Mouse (Mus musculus) midbrain, embryonic 13.5 days (tissue): ENCODE data around the gene Neurod2. TPM values are rescaled to one million over a fixed set of nuclear protein-coding genes. Genes with fewer than 3 reads are reported as not detected.

ENCODE experiments used
- ATAC-seq: fragments of 200-750 bp; cut with Nextera tagmentation; 2 replicates; pipeline ENCODE4 v1.8.0; 2017; ENCODE audit warnings: mild to moderate bottlenecking, moderate TSS enrichment, moderate library complexity
- H3K27ac ChIP-seq: fragments of 300-500 bp; sonication (generic); 2 replicates; pipeline ENCODE4 v1.5.1; 2015; ENCODE audit warnings: inconsistent platforms, mild to moderate bottlenecking, moderate library complexity
- H3K27me3 ChIP-seq: fragments of 300-500 bp; sonication (generic); 2 replicates; pipeline ENCODE4 v1.6.1; 2015; ENCODE audit warnings: mild to moderate bottlenecking, inconsistent platforms
- H3K36me3 ChIP-seq: fragments of 300-500 bp; sonication (generic); 2 replicates; pipeline ENCODE4 v1.6.1; 2015; ENCODE audit warnings: mild to moderate bottlenecking, inconsistent platforms
- H3K4me1 ChIP-seq: fragments of 300-500 bp; sonication (generic); replicated peaks from 2 replicates; pipeline ENCODE4 v1.6.1; 2015; ENCODE audit warnings: inconsistent platforms
- H3K4me2 ChIP-seq: fragments of 300-500 bp; sonication (generic); replicated peaks from 2 replicates; pipeline ENCODE4 v1.6.1; 2015; ENCODE audit warnings: moderate library complexity, mild to moderate bottlenecking, inconsistent platforms
- H3K4me3 ChIP-seq: fragments of 300-500 bp; sonication (generic); replicated peaks from 2 replicates; pipeline ENCODE4 v1.5.1; 2015; ENCODE audit warnings: mild to moderate bottlenecking, inconsistent platforms
- H3K9ac ChIP-seq: fragments of 300-500 bp; sonication (generic); replicated peaks from 2 replicates; pipeline ENCODE4 v1.6.1; 2015; ENCODE audit warnings: mild to moderate bottlenecking, inconsistent platforms
- H3K9me3 ChIP-seq: fragments of 300-500 bp; sonication (generic); 2 replicates; pipeline ENCODE4 v1.6.1; 2016; ENCODE audit warnings: mild to moderate bottlenecking, inconsistent platforms
- WGBS: fragments of 180-500 bp; shearing (Covaris S2); methylation state at CpG from one replicate; pipeline ENCODE4 v1.1.7; 2015; 5-methylcytosine and 5-hydroxymethylcytosine counted together
- polyA plus RNA-seq: library from polyadenylated mRNA; unstranded; fragments of >200 nt; fragmentation: Nextera tagmentation; extraction: Ambion mirVana; gene quantifications from 2 replicates; pipeline ENCODE4 v1.2.1, GENCODE M21; 2015

Gene Neurod2
- 6.7 and 9.3 TPM in 2 replicates for polyA plus RNA-seq

- Histone ChIP-seq H3K4me3 (peak within 1 kb of the TSS; percentile 43), H3K9me3 (no peaks in the 10 kb centered on the region), H3K9ac (peak within 1 kb of the TSS; percentile 66), H3K27ac (peak within 1 kb of the TSS; percentile 67), H3K36me3 (no peaks in the 10 kb centered on the region), H3K4me1 (peaks cover 38% of the 10 kb centered on the region), H3K4me2 (peak within 1 kb of the TSS; percentile 51), H3K27me3 (peaks cover 99% of the 10 kb centered on the region)
- 2% methylated on average over 38 of the region's 38 CpGs for WGBS
- ATAC-seq = no peak
These were observed at the start of gene Neurod2 for GRCm38 (mm10) chr11:98329081-98329959. Gene Neurod2, minus strand, starts transcription at chr11:98329648.

- Histone ChIP-seq H3K4me2 (no peak overlapping the region), H3K9ac (no peak overlapping the region), H3K27me3 (no peaks in the 10 kb centered on the region), H3K27ac (no peak overlapping the region), H3K4me3 (no peak overlapping the region), H3K9me3 (no peaks in the 10 kb centered on the region), H3K36me3 (peaks cover 73% of the 10 kb centered on the region), H3K4me1 (peaks cover under 1% of the 10 kb centered on the region)
- ATAC-seq = no peak
- 88% methylated on average over 11 of the region's 11 CpGs for WGBS
These were observed 48.3 kb upstream of the Neurod2 start for GRCm38 (mm10) chr11:98377787-98378186.

GRCm38 (mm10) chr11:98376756-98377155 lies 47.3 kb upstream of the Neurod2 start:
- ATAC-seq = no peak
- Histone ChIP-seq H3K4me2 (no peak overlapping the region), H3K36me3 (peaks cover 73% of the 10 kb centered on the region), H3K4me1 (peaks cover 9% of the 10 kb centered on the region), H3K27me3 (no peaks in the 10 kb centered on the region), H3K4me3 (no peak overlapping the region), H3K9me3 (no peaks in the 10 kb centered on the region), H3K27ac (no peak overlapping the region), H3K9ac (no peak overlapping the region)
- WGBS = 74% methylated on average over 5 of the region's 5 CpGs

- Histone ChIP-seq H3K27ac (no peak overlapping the region), H3K36me3 (peaks cover 51% of the 10 kb centered on the region), H3K4me2 (no peak overlapping the region), H3K27me3 (no peaks in the 10 kb centered on the region), H3K4me3 (no peak overlapping the region), H3K9ac (0 out of 2 replicates have a peak overlapping the region, but pooled peaks have one; percentile 17), H3K4me1 (peaks cover 29% of the 10 kb centered on the region), H3K9me3 (no peaks in the 10 kb centered on the region)
- no peak for ATAC-seq
- WGBS = 85% methylated on average over 8 of the region's 8 CpGs
These were observed 44.8 kb upstream of the Neurod2 start for GRCm38 (mm10) chr11:98374266-98374665.

- no peak for ATAC-seq
- 91% methylated on average over 6 of the region's 6 CpGs for WGBS
These were observed 43.8 kb upstream of the Neurod2 start for GRCm38 (mm10) chr11:98373244-98373643.

GRCm38 (mm10) chr11:98372406-98372805 lies 43.0 kb upstream of the Neurod2 start:
- peak overlapping the region; percentile 77; the same call in 1 of the 2 replicates for H3K27ac ChIP-seq
- 0 out of 2 replicates have a peak overlapping the region, but pooled peaks have one; percentile 19 for H3K9ac ChIP-seq
- peaks cover 29% of the 10 kb centered on the region for H3K4me1 ChIP-seq
- no peaks in the 10 kb centered on the region for H3K27me3 ChIP-seq
- ATAC-seq = peak; percentile 7; the same call in 1 of the 2 replicates
- peak overlapping the region; percentile 22; the same call in 1 of the 2 replicates for H3K4me3 ChIP-seq
- WGBS = 0% methylated on average over 2 of the region's 2 CpGs
- no peaks in the 10 kb centered on the region for H3K9me3 ChIP-seq
- H3K36me3 ChIP-seq = peaks cover 33% of the 10 kb centered on the region
- H3K4me2 ChIP-seq = peak overlapping the region; percentile 43

More at GRCm38 (mm10) chr11:98373244-98373643, 43.8 kb upstream of the Neurod2 start:
- Histone ChIP-seq H3K27me3 (no peaks in the 10 kb centered on the region), H3K36me3 (peaks cover 41% of the 10 kb centered on the region), H3K27ac (no peak overlapping the region), H3K4me2 (no peak overlapping the region), H3K4me1 (peaks cover 29% of the 10 kb centered on the region), H3K4me3 (no peak overlapping the region), H3K9me3 (no peaks in the 10 kb centered on the region), H3K9ac (no peak overlapping the region)

- Histone ChIP-seq H3K9ac (peak overlapping the region; percentile 49), H3K27me3 (no peaks in the 10 kb centered on the region), H3K9me3 (no peaks in the 10 kb centered on the region), H3K36me3 (peaks cover 26% of the 10 kb centered on the region), H3K4me3 (peak overlapping the region; percentile 22), H3K4me1 (peaks cover 29% of the 10 kb centered on the region), H3K4me2 (peak overlapping the region; percentile 43), H3K27ac (peak overlapping the region; percentile 77)
- ATAC-seq = peak; percentile 84
- 16% methylated on average over 8 of the region's 10 CpGs for WGBS
These were observed 42.2 kb upstream of the Neurod2 start for GRCm38 (mm10) chr11:98371556-98372240.

GRCm38 (mm10) chr11:98370588-98370987 lies 41.1 kb upstream of the Neurod2 start:
- ATAC-seq = no peak
- Histone ChIP-seq H3K4me3 (no peak overlapping the region), H3K4me1 (peaks cover 29% of the 10 kb centered on the region), H3K36me3 (peaks cover 15% of the 10 kb centered on the region), H3K9me3 (no peaks in the 10 kb centered on the region), H3K9ac (no peak overlapping the region), H3K4me2 (no peak overlapping the region), H3K27ac (0 out of 2 replicates have a peak overlapping the region, but pooled peaks have one; percentile 77), H3K27me3 (no peaks in the 10 kb centered on the region)
- WGBS = 80% methylated on average over 2 of the region's 2 CpGs

GRCm38 (mm10) chr11:98369337-98369736 lies 39.9 kb upstream of the Neurod2 start:
- no peak for ATAC-seq
- H3K36me3 ChIP-seq = peaks cover 2% of the 10 kb centered on the region; the same call in 1 of the 2 replicates
- H3K27ac ChIP-seq = no peak overlapping the region
- no peak overlapping the region for H3K9ac ChIP-seq
- no peaks in the 10 kb centered on the region for H3K9me3 ChIP-seq
- H3K27me3 ChIP-seq = no peaks in the 10 kb centered on the region
- peaks cover 29% of the 10 kb centered on the region for H3K4me1 ChIP-seq
- no peak overlapping the region for H3K4me3 ChIP-seq
- H3K4me2 ChIP-seq = no peak overlapping the region
- WGBS = 90% methylated on average over 6 of the region's 6 CpGs

- Histone ChIP-seq H3K27me3 (no peaks in the 10 kb centered on the region), H3K4me3 (no peak overlapping the region), H3K4me2 (no peak overlapping the region), H3K9ac (no peak overlapping the region), H3K9me3 (no peaks in the 10 kb centered on the region), H3K4me1 (peaks cover 29% of the 10 kb centered on the region), H3K36me3 (no peaks in the 10 kb centered on the region), H3K27ac (no peak overlapping the region)
- WGBS = 84% methylated on average over 7 of the region's 7 CpGs
- ATAC-seq = no peak
These were observed 38.4 kb upstream of the Neurod2 start for GRCm38 (mm10) chr11:98367863-98368186.

GRCm38 (mm10) chr11:98367171-98367862 lies 37.9 kb upstream of the Neurod2 start:
- no peak for ATAC-seq
- Histone ChIP-seq H3K4me3 (no peak overlapping the region), H3K27me3 (no peaks in the 10 kb centered on the region), H3K4me1 (peaks cover 26% of the 10 kb centered on the region), H3K27ac (no peak overlapping the region), H3K9ac (no peak overlapping the region), H3K4me2 (no peak overlapping the region), H3K36me3 (no peaks in the 10 kb centered on the region), H3K9me3 (no peaks in the 10 kb centered on the region)
- WGBS = 80% methylated on average over 10 of the region's 10 CpGs
